Mouse (Mus musculus): ENCODE results near the gene Ngfr.

Gene Ngfr

DNA sequence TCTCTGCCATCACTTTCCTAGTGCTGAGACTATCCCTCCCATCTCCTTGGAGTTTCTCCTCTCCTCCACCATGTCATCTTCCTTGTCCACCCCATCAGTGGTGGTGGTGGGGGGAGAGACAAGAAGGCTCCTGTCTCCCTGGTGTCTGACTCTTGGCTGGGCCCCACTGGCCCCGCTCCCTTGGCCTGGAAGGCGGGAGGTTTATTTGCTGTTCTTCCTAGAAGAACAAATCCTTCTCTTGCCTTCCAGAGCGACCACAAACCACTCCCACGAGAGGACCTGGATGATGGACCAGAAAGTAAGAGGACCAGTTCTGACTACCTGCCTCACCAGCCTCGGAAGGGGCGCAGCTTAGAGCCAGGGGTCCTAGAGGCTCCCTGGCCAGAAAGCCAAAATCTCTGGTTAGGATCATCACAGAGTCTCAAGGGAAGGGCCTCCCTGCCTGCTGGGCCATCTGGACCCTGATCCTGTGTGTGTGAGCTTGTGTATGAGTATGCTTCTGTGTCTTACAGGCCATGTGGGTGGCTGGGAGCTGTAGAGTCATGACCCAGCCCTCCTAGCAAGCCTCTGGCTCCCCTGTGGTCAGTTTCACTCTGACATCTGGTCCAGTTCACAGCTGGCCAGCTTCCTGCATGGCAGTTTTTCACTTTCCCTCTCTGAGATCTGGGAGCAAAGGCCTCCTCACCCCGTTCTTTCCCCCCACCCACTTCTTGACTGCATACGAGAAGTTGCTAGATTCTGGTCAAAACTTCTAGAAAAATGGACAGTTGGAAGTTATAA, 19.4 kb downstream of the Ngfr start:
- DNase-seq (ENCODE audit: low read depth, low spot score), result no peak

DNA sequence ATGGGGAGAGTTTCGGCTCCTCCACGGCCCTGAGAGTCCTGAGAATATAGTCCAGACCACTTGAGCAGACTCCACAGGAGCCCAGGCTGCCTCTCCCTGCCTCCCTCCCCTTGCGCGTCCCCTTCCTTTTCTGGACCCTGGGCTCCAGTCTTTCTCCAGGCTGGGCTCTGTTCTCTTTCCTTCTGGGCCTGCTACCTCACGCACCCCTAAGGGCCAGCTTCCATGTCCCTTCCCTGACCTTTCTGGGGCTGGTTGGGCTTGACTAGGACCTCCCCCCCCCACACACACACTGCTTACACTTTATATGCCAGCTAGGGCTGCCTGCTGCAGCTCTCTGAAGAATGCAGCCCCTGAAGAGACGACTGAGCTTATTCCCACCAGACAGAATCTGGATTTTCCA, 20.2 kb downstream of the Ngfr start:
- DNase-seq (ENCODE audit: low read depth, low spot score), result no peak

DNA sequence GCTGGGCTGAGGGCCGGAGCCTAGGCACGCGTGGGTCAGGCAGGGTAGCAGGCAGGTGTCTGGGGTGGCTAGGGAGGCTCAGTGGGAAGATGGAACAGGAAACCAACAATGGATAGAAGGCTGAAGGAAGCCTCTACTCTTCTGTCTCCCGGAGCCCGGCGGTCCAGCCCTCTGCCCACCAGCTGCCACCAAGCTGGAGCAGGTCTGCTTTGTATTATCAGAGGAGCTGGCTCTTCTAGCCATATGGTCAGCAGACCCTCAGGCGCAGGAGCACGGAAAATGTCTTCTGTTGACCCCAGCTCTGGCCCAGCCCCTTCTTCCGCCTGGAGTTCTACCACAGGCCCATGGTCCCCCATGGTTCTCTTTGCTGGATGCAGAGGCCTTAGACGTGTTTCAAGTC, 22.2 kb downstream of the Ngfr start:
- no peak for DNase-seq (ENCODE audit: low read depth, low spot score)

DNA sequence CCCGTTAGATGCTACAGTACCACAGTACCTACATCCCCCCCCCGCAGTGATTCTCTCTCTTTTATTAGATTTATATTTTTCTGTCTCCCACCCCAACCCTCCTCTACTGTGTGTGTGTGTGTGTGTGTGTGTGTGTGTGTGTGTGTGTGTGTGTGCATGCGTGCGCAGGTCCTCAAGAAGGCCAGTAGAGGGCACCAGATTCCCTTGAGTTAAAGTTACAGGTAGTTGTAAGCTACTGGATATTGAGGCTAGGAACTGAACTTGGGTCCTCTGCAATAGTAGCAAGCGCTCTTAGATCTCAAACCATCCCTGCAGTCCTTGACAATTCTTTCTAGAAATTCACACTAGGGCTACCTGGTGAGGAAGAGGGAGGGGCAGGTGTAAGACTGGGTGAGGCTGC, 23.7 kb downstream of the Ngfr start:
- no peak for DNase-seq (ENCODE audit: low read depth, low spot score)

DNA sequence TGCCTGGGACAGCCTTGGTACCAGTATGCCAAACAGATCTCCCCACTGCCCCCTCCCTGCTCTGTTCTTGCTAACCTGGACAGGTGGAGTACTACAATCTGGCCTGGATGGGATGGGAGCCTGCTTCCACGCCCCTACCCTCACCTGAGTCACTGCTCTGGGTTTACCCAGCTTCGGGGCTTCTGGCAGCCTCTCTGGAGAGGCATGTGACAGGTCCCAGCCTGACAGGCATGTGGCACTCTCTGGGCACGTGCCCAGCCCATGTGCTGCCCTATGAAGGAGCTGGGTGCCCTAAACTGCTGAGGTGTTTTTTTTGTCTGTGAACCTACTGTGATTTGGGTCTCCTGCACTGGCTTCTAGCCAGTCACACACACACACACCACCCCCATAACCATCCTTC, 26.8 kb downstream of the Ngfr start:
- no peak for DNase-seq (ENCODE audit: low read depth, low spot score)

DNA sequence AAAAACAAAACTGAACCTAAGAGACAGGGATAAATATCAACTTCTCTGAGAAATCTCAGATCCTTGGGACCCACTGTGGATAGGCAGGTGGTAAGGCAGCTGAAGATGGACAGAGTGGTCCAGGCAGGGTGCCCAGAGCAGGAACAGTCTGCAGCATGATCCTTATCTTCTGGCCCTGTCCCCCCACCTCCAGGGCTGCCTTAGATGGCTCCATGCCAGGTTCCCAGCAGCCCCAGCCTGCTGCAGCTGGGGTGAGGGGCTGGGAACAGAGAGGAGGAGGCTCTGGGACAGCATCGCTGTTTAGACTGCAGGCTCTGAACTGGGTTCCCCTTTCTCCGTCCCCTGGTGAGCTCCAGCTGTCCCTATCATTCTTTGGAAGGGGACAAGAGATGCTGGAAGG, 27.8 kb downstream of the Ngfr start:
- no peak for DNase-seq (ENCODE audit: low read depth, low spot score)

DNA sequence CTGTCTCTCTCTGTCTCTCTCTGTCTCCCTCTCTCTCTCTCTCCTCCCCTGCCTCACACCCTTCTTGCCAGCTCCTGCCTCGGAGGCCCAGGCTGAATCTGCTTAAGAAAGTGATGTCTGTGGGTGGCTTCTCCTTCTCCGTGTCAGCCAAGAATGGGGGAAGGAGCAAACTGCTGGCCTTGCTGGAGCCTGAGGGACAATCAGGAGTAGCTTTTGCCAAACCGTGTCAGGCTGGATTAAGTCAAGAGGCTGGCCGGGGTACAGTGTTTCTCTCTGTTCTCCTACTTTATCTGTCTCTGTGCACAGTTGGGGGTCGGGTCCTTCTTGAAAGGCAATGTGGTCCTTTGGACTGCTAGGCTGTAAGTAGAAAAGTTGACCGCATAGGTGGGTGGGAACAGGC, 29.8 kb downstream of the Ngfr start:
- DNase-seq (ENCODE audit: low read depth, low spot score), result no peak

DNA sequence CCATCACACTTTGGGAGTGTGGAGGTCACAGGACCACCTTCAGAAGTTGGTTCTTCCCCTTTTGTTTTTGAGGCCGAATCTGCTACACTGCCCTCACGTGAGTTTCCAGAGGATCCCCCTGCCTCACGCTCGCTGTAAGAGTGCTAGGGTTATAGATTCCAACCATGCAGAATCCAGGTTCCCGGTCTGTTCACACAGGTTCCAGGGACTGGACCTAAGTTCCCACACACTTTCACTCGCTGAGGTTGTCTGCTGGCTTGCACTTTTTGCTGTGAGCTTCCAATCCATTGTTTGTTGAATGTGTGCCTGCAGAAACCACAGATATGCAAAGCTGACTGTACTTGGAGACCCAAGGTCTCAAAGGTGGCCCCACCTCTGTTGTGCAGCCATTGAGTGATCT, 30.5 kb downstream of the Ngfr start:
- DNase-seq (ENCODE audit: low read depth, low spot score), result no peak

DNA sequence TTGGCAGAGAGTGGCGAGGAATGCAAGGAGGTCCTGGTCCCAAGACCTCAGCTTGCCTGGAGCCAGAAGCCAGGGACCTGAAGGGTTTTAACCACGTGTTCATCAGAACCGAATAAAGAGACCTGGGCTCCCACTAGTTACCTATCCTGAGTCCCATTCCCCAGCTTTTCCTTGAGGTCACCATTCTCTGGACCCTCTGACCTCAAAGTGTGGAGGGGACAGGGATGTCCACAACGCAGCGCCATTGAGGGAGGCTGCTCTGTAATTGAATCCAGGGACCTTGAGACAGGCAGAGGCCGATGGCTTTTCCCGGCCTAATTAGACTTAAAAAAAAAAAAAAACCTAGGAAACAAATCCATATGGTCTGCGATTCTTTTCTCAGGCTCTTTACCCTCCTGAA, 32.3 kb downstream of the Ngfr start:
- DNase-seq (ENCODE audit: low read depth, low spot score), result no peak

DNA sequence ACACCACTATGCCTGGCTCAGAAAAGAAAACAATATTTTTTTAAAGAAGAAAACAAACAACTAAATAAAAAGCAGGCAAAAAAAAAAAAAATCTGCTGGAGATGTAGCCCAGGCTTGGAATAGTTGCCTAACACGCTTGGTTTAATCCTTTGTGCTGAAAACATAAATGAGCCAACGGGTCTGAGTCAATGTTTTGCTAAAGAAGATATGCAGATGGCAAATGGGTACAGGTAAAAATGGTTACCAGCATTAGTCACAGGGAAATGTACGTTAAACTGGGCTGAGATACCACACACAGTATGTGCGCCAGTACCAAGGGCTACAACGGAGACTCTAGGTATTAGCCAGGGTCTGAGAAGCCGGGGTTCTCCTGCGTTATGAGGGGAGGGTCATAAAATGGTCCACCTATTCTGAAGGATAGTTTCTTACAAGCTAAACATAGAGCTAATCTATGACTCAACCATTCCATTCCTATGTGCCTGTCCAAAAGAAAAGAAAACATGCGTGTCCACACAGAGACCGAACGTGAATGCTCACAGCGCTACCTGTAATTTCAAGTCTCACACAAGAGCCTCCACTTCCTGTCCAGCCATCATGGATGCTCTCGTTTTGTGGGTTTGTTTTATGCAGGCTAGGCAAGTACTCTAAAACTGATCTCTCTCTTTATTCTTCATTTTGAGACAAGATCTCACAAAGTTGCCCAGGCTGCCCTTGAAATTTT, 37.1 kb downstream of the Ngfr start:
- DNase-seq (ENCODE audit: low read depth, low spot score), result no peak

DNA sequence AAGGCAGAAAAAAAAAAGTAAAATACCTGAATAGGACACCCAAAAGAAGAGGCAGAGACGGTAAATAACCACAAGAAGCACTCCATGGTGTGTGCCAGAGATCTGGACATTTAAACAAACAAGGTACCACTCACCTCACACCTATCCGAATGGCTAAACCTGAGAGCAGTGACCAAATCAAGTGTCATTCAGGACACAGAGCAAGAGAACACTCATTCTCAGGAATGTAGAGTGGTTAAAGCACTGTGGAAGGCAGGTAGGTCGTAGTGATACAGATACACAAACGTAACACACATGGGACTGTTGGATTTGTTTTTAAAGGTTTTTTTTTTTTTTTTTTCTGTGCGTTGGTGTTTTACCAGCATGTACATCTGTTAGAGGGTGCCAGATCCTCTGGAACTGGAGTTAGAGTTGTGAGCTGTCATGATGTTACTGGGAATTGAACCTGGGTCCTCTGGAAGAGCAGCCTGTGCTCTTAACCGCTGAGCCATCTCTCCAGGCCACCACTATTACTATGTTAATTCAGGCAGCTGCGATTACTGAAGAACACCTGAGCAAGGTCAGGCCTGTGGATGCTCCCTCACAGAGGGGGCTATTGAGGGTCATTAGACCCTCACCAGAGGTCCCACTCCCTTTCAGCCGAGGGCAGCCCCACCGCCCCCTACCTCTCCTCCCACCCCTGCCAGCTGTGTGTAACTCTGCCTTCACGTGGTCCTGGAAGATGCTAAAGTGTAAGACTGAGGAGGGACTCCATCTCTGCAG, 41.3 kb downstream of the Ngfr start:
- DNase-seq (ENCODE audit: low read depth, low spot score), result no peak

DNA sequence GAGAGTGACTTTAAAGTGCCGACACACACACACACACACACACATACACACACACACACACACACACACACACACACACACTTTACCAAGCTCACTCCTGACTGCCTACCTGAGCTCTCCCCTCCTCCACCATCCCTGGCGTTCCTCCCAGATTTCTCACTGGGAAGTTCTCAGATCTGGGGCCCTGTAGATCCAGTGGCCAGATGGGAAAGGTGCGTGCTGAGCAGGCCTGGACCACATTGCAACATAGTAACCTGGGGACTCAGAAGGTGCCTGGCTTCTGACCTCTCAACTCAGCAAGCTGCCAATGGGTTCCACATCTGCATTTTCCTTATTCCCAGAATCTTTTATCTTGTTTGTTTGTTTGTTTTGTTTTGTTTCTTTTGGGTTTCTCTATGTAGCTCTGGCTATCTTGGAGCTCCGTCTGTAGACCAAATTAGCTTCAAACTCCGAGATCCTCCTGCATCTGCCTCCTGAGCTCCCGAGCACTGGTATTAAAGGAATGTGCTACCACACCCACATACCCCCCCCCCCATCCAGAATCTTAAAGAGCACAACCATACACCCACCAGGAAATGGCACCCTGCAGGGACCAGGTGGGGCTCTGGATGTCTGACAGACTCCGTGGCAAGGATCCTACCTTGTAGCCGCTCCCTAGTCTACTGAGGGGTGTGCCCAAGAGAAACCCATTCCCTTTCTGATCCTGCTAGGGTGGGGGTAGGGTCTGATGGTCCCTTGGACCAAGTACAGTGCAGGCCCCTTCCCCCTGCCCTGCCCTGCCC, 42.8 kb downstream of the Ngfr start:
- no peak for DNase-seq (ENCODE audit: low read depth, low spot score)

DNA sequence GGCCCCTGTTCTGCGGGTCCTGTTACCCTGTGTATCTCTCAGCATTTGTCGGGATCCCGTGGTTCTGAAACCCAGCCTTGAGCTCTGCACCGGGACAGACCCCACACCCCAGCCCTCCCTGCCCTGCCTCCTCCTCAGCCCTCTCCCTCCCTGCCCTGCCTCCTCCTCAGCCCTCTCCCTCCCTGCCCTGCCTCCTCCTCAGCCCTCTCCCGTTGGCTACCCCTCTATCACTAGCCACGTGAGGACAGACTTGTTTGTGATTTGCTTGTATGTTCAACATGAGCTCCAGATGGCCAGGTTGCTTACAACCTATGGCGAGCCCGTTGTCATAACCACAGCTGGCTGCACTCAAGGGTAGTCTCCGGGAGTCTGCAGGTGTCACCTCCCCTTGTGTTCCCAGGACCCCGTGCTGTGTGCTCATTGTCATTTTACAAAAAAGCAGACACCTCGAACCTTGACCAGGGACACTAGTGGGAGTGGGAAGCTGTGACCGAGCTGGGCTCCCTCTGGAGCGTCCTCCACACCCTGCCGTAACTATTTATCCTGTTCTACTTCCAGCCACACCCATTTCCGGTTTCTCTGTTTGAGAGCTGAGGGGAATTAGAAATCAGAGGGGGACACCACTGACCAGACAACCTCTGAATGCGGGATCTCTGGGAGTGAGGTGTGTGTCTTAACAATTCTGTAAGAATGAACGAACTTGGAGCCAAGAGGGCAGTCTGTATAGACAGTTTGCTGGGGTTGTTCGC, 46.7 kb downstream of the Ngfr start:
- no peak for DNase-seq (ENCODE audit: low read depth, low spot score)

DNA sequence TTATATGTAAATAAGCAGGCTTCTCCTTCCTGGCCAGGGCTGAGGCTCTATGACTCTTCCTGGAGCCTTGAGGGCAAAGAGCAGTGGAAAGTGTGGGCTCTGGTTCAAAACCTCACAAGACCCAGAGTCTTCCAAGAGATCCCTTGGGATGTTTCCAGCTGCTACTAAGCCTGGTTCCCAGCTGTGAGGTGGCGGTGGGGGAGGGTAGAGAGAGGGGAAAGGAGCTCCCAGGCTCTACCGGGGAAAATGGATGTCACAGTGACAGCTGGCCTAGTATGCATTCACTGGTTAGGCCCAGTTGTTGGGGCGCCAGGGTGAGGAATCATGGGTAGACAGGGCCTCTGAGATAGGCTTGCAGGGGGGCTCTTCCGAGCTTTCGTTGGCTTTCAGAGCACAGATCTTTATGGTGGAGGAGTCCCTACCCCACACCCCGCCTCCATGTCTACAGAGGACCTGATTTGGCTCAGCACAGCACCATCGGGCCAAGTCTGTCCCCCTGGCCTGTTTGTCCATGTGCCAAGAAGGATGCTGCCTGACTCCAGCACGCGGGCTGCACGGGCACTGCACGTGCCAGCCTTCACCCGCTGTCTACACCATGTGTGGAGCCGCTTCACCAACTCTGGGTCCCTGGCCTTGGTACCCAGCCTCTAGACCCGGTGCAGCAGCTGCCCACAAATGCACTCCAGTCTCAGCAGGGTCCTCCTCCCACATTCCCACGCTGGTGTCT, 49.0 kb downstream of the Ngfr start:
- no peak for DNase-seq (ENCODE audit: low read depth, low spot score)

DNA sequence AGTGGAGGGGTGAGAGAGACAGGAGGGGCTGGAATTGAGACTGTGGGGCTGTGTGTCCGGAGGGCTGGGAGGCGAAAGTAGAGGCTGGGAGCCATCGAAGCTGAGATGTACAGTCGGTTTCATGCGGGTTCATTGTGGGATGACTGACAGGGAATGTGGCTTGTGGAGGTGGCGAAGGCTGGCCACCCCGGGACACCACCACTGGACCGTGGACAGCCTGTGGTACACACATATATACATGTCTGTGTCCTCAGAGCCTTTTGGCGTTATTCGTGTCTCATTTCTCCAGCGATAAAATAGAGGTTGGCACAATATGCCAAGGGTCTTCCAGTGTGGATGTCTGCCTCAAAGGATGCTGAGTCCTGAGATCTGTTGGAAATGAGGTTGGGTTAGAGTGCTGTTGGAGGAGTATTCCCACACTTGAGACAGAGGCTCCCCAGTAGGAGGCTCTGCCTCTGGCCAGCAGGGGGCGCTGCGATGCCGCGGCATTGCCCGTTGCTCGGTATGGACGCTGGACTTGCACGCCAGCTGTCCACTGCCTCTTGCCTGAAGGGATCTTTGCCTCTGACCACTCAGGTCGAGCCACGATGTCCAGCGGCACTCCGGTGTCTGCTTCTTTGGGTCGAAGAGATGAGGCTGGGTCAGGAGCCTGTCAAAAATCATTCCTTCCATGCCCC, 53.9 kb downstream of the Ngfr start:
- peak; percentile 25 for DNase-seq (ENCODE audit: low read depth, low spot score)

DNA sequence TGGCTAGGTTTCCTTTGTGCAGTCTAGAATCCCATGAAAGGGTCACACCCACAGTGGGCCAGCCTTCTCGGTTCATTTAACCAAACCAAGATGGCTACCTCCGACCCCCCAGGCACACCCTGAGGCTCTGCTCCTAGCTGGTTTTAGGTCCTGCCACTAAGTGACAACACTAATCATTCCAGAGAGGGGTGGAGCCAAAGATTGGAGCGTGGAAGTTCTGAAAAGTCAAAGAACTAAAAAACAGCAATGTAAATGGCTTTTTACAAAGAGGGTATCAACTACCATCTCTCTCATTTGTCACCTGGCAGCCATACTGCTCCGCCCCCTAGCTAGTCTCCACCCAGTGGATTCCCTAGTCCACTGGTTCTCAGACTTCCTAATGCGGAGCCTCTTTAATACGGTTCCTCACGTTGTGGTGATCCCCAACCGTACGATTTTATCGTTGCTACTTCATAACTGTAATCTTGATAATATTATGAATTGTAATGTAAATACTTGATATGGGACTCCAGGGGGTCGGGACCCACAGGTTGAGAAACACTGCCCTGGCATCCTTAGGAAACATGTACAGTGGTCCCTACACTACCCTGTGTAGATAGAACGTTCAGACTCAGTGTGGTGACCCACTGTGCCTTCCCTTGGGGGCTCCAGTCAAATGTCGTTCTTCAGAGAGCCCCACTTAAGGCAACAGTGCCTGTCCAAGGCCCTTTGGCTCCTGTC, 55.0 kb downstream of the Ngfr start:
- DNase-seq (ENCODE audit: low read depth, low spot score), result no peak

DNA sequence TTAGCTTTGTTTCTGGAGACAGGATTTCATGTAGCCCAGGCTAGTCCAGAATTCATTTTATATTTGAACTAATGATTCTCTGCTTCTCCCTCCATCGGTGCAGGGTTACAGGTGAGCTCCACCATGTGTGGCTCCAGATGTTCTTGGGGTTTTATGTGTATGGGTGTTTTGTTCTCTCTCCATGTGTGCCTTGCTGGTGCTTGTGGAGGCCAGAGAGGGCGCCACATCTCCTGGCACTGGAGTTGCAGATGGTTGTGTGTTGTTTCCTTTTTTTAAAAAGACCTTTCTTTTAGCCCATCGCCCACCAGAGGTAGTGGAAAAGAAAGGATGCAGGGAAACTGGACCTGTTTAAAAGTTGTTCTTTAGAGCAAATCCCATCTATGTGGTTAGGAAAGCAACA, 59.3 kb downstream of the Ngfr start:
- no peak for DNase-seq (ENCODE audit: low read depth, low spot score)

DNA sequence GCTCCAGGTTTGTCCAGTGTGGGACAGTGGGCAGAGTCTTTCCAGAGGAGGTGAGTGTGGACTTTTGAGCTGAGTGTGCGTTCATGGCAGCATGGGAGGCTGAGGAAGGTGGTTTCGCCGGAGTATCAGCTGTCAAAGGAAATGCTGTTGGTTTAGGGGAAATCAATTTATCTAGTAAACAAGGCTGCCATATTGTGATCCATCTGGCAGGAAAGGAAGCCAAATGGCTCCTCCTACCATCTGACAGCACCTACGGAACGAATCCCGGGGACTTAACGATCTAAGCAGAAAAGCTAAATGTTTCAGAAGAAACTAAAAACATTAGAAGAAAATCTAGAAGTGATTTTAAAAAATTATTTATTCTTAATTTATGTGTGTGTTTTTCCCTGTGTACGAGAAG, 60.2 kb downstream of the Ngfr start:
- DNase-seq (ENCODE audit: low read depth, low spot score), result no peak

DNA sequence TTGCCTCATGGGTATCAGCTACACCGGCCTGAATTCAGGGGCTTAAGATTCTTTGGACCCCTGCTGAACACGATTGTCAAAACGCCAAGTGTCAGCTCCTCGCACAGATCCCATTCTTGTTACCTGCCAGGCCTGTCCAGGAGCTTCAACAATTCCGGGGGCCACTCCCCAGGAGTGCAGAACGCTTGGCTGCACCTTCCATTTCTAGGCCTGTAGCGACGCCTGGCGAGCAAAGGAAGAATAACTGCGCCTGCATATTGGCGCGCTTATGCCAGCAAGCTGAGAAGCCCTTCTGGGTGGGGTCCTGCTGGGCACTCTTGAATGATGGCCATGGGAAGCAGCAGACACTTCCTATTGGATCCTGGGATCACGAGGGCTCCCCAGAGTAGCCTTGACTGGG, 66.0 kb downstream of the Ngfr start:
- peak; percentile 29 for DNase-seq (ENCODE audit: low read depth, low spot score)

Data from c-Kit-negative CD71-positive TER-119-positive erythroid progenitor cells, embryonic 14.5 days (primary cell).